Mouse (Mus musculus): ENCODE data around the gene Pcp4.

DNA sequence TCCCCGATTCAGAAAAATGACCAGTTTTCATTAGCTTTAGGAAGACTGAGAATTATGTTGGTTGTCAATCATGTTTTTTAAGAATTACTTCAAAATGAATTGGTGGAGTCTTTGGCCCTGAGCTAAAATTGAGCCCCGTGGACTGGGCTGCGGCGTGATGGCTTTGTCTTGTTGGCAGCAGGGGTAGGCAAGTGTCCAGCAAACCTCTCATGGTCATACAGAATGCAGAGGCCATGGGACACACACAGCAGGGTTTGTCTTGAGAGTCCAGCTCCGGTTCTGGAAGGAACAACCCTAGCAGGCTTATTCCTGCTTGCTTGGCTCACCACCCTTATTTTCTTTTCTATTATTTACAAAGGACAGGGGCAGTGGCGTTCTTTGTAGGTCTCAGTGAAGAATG, 33.8 kb downstream of the Pcp4 start:
- TF ChIP-seq MAZ (IDR thresholded peaks at IDR 0.05; ENCODE audit: low read depth, low read length) (no peak), POLR2A (IDR thresholded peaks at IDR 0.05; ENCODE audit: low read depth, low read length) (no peak), BHLHE40 (IDR thresholded peaks at IDR 0.05; ENCODE audit: low read depth, low read length) (no peak), POLR2AphosphoS2 (IDR thresholded peaks at IDR 0.05; ENCODE audit: low read depth, low read length) (no peak), MAX (IDR thresholded peaks at IDR 0.05; ENCODE audit: low read length) (no peak), CTCF (conservative IDR thresholded peaks at IDR 0.05 in 1 of 2, IDR thresholded peaks at IDR 0.05 in 1 of 2; ENCODE audit: low read depth in 2 of 2, low read length in 2 of 2) (no peak), JUND (conservative IDR thresholded peaks at IDR 0.05; ENCODE audit: low read depth, low read length) (no peak)
